Mouse (Mus musculus): Measurements from ENCODE around the gene Fut4.

DNA sequence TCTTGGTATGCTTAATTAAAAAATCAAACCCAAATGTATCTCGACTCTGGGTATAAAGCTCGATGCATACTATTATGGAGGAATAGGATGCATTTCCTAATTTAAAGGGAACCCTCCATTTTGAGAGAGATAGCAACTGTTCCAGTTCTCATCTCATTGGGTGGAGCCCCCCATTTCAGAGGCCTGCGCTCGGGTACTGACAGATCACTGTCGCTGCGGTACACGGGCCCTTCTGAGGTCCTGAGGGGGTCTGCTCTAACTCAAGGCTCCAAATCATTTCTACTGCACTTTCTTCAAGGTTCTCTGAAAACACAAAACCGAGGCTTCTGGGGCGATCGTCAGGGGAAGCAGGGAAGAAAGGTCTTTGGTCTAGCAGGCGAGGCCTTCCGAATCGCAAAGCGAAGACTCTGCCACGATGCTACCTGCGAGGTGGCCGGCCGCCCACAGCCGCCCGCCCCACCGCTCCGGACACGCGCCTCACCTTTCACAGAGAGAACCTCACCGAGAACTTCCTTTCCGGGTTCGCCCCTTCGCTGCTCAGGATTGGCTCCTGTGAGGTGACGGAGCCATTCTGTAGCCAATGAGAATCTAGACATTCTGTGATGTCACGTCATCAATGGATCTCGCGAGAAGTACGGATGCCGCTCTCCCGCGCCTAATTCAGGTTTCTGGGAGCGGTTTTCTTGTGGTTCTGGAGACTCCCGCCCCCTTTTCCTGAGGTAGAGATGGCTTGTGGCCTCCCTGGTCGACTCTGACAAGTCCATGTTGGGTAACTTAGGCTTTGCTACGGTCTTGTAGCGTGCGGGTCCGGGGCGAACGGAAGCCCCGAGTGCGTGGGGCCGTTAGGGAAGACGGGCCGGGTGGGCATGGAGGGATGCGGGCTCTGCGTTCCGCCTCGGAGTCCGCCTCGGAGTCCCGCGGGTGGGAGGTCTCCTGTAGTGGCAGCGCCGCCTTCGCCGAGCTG, 32.1 kb upstream of the Fut4 start, which contains the start of the genes Mre11a and Ankrd49:
- TF ChIP-seq HCFC1 (IDR thresholded peaks at IDR 0.05; ENCODE audit: borderline replicate concordance, insufficient read depth, low read length) (peak; percentile 64; the same call in 1 of the 2 replicates), CHD2 (IDR thresholded peaks at IDR 0.05; ENCODE audit: low read depth, low read length) (peak; percentile 99), ZC3H11A (IDR thresholded peaks at IDR 0.05; ENCODE audit: borderline replicate concordance, low read depth, low read length) (no peak)
